Mouse (Mus musculus): ENCODE measurements around the gene Gm8279. TPM values are rescaled to one million over a fixed set of nuclear protein-coding genes. Genes with fewer than 3 reads are reported as not detected.
"Not testable (repeated sequence)": the region's sequence is repeated elsewhere in the genome, so short reads cannot be mapped to it uniquely, and the experiment has no call there.

Gene Gm8279
- total RNA-seq (2015; ENCODE audit: low replicate concordance), result not detected in 2 replicates
- not detected in 2 replicates for total RNA-seq (2017; ENCODE audit: low replicate concordance)

DNA sequence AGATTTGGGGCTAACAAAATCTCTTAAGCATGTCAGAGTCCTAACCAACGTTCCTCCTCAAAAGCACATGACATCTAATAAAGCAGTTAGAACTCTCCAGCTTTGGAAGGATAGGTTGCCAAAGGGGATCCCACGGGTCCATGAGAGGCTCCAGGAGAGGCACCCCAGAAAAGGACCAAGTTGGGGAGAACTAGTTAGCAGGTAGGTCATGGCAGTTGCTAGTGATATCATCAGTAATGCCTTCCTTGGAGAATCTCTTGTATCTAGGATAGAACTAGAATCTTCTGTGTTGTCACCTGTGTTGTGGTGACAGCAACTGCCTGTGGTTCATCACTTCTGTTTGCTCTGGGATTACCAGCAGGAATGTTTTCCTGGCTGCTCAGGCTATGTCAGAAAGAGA is at the start of gene Gm8279:
Gene Gm8279 (plus strand): TSS at position 301 of the 400 bp plus-strand sequence.
- not testable (repeated sequence) for ATAC-seq (replicated peaks; ENCODE audit: low FRiP score, poor library complexity, severe bottlenecking)

DNA sequence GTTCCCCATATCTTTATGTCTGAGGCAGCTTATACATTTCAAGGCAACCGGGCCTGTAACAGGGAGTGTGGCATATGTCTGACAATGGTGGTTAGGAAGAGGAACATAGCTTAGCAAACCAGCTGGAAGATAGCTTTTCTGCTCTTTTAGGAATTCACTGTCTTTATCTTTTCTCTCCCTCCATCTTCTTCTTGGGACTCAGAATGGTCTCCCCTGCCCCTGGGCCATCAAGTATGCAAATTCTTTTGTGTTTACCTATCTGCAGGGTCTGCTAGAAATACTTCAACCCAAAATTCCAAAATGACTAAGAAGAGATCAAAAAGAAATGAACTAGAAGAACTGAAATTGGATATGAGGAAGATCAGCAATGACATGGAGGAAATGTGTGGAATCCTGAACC is 32.9 kb downstream of the Gm8279 start, which contains the start of gene Gm3317:
Gene Gm3317 (plus strand): TSS at position 301 of the 400 bp plus-strand sequence.
- not testable (repeated sequence) for ATAC-seq (replicated peaks; ENCODE audit: low FRiP score, poor library complexity, severe bottlenecking)

DNA sequence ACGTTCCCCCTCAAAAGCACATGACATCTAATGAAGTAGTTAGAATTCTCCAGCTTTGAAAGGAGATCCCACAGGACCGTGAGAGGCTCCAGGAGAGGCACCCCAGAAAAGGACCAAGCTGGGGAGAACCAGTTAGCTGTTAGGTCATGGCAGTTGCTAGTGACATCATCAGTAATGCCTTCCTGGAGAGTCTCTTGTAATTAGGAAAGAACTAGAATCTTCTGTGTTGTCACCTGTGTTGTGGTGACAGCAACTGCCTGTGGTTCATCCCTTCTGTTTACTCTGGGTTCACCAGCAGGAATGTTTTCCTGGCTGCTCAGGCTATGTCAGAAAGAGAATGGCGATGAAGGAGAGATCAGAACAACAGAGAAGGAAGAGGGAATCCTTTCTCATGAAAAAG is 54.2 kb downstream of the Gm8279 start, which contains the start of gene Gm8271:
Gene Gm8271 (plus strand): TSS at position 301 of the 400 bp plus-strand sequence.
- not testable (repeated sequence) for ATAC-seq (replicated peaks; ENCODE audit: low FRiP score, poor library complexity, severe bottlenecking)

Other genes with a start within 250 kb of the Gm8279 start
- gene Gm3278, start 239.1 kb upstream of the Gm8279 start, total RNA-seq (2015; ENCODE audit: low replicate concordance), result not detected in 2 replicates
- not detected in 2 replicates for gene Gm3278, start 239.1 kb upstream of the Gm8279 start, total RNA-seq (2017; ENCODE audit: low replicate concordance)
- not detected in 2 replicates for gene Gm8297, start 147.6 kb upstream of the Gm8279 start, total RNA-seq (2015; ENCODE audit: low replicate concordance)
- not detected in 2 replicates for gene Gm8297, start 147.6 kb upstream of the Gm8279 start, total RNA-seq (2017; ENCODE audit: low replicate concordance)
- gene Gm3298, start 115.6 kb upstream of the Gm8279 start, total RNA-seq (2015; ENCODE audit: low replicate concordance), result not detected in 2 replicates
- not detected in 2 replicates for gene Gm3298, start 115.6 kb upstream of the Gm8279 start, total RNA-seq (2017; ENCODE audit: low replicate concordance)
- gene 4930555G01Rik, start 80.9 kb upstream of the Gm8279 start, total RNA-seq (2015; ENCODE audit: low replicate concordance), result not detected in 2 replicates
- 0.28 TPM in 1 of 2 replicates, not detected in the other for gene 4930555G01Rik, start 80.9 kb upstream of the Gm8279 start, total RNA-seq (2017; ENCODE audit: low replicate concordance)
- gene Gm8281, start 60.5 kb upstream of the Gm8279 start, total RNA-seq (2015; ENCODE audit: low replicate concordance), result not detected in 2 replicates
- not detected in 2 replicates for gene Gm8281, start 60.5 kb upstream of the Gm8279 start, total RNA-seq (2017; ENCODE audit: low replicate concordance)
- not detected in 2 replicates for gene Gm3317, start 33.0 kb downstream of the Gm8279 start, total RNA-seq (2015; ENCODE audit: low replicate concordance)
- gene Gm3317, start 33.0 kb downstream of the Gm8279 start, total RNA-seq (2017; ENCODE audit: low replicate concordance), result not detected in 2 replicates
- not detected in 2 replicates for gene Gm8271, start 54.3 kb downstream of the Gm8279 start, total RNA-seq (2015; ENCODE audit: low replicate concordance)
- not detected in 2 replicates for gene Gm8271, start 54.3 kb downstream of the Gm8279 start, total RNA-seq (2017; ENCODE audit: low replicate concordance)
- not detected in 2 replicates for gene Gm3526, start 129.1 kb downstream of the Gm8279 start, total RNA-seq (2015; ENCODE audit: low replicate concordance)
- not detected in 2 replicates for gene Gm3526, start 129.1 kb downstream of the Gm8279 start, total RNA-seq (2017; ENCODE audit: low replicate concordance)
- not detected in 2 replicates for gene Gm3542, start 203.4 kb downstream of the Gm8279 start, total RNA-seq (2015; ENCODE audit: low replicate concordance)
- not detected in 2 replicates for gene Gm3542, start 203.4 kb downstream of the Gm8279 start, total RNA-seq (2017; ENCODE audit: low replicate concordance)

All from erythroblast, adult 5-6 weeks (primary cell).